Mouse (Mus musculus): Measurements from ENCODE around the gene Lexm. TPM values are rescaled to one million over a fixed set of nuclear protein-coding genes. Genes with fewer than 3 reads are reported as not detected.

Lexm gene
- polyA plus RNA-seq, 1 experiment from 2014 or later: not detected

DNA sequence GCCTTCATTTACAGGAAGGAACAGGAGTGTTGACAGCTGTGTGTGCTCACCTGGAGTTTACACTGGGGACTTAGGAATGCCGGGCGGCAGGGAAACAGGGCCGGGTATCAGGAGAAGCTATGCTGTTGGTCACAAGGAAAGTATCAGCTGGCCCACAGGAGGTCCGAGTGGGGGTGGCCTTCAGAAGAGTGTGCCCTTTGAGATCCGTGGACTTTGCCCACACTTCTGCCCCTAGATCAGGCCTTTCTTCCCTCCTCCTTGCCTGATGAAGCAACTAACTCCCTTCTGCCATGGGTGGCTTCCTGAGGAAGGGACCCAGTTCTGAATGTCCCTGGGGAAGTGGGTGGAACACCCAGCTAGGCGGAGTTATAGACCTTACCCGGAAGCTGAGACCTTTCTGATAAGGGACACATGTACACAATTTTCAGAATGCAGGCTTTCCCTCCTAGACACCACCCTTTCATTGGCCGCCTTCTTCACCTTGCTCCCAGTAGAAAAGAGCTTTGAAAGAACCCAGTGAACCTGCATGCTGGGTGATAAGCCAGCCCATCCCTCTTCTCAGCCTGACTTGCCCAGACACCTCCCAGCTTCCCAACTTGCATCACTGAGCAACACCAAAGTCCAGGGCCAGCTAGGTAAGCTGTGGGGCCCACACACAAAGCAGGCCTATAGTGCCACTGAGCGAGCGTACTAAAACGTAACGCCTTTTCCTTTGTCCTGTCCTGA is 34.5 kb downstream of the Lexm start:
- ATAC-seq: peak; percentile 94

DNA sequence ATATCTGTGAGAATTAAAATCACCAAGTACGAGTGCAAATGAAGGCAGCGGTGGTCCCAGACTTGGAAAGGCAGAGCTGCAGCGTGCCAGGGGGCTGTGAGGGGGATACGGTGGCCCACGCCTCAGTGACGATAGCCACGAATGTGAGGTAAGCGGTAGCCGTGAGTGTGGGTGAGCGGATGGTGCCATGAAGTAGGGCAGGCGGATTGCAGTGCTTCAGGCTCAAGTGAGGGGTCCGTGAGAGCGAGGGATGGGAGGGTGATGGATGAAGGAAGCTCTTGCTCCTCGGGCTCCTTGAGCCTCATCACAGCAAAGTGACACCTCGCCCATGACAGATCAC is 35.2 kb downstream of the Lexm start:
- Histone ChIP-seq H3K4me2 (ENCODE audit: low read depth, low read length) (peak overlapping the region; percentile 19; the same call in 1 of the 2 replicates), H3K27ac (ENCODE audit: low read length) (peak overlapping the region; percentile 84), H3K9ac (ENCODE audit: low read depth, low read length) (no peak overlapping the region), H3K27me3 (replicated peaks; ENCODE audit: control insufficient read depth, insufficient read depth, low read length) (no peaks in the 10 kb centered on the region), H3K4me1 (ENCODE audit: control insufficient read depth, insufficient read depth, low read length) (peaks cover 17% of the 10 kb centered on the region), H3K4me3 (ENCODE audit: low read length) (no peak overlapping the region), H3K9me3 (ENCODE audit: control insufficient read depth, low read length) (no peaks in the 10 kb centered on the region), H3K36me3 (ENCODE audit: control insufficient read depth, insufficient read depth, low read length) (peaks cover 48% of the 10 kb centered on the region)
- WGBS: 79% methylated on average over 15 of the region's 15 CpGs
- no peak for ATAC-seq

More for the DNA sequence above, 34.5 kb downstream of the Lexm start:
- H3K27me3 ChIP-seq (replicated peaks; ENCODE audit: control insufficient read depth, insufficient read depth, low read length): no peaks in the 10 kb centered on the region
- peaks cover 17% of the 10 kb centered on the region for H3K4me1 ChIP-seq (ENCODE audit: control insufficient read depth, insufficient read depth, low read length)
- H3K27ac ChIP-seq (ENCODE audit: low read length): peak overlapping the region; percentile 84
- peak overlapping the region; percentile 25; the same call in 1 of the 2 replicates for H3K4me2 ChIP-seq (ENCODE audit: low read depth, low read length)
- 52% methylated on average over 12 of the region's 12 CpGs for WGBS
- H3K4me3 ChIP-seq (ENCODE audit: low read length): no peak overlapping the region
- H3K9ac ChIP-seq (ENCODE audit: low read depth, low read length): no peak overlapping the region
- peaks cover 51% of the 10 kb centered on the region for H3K36me3 ChIP-seq (ENCODE audit: control insufficient read depth, insufficient read depth, low read length)
- H3K9me3 ChIP-seq (ENCODE audit: control insufficient read depth, low read length): no peaks in the 10 kb centered on the region

DNA sequence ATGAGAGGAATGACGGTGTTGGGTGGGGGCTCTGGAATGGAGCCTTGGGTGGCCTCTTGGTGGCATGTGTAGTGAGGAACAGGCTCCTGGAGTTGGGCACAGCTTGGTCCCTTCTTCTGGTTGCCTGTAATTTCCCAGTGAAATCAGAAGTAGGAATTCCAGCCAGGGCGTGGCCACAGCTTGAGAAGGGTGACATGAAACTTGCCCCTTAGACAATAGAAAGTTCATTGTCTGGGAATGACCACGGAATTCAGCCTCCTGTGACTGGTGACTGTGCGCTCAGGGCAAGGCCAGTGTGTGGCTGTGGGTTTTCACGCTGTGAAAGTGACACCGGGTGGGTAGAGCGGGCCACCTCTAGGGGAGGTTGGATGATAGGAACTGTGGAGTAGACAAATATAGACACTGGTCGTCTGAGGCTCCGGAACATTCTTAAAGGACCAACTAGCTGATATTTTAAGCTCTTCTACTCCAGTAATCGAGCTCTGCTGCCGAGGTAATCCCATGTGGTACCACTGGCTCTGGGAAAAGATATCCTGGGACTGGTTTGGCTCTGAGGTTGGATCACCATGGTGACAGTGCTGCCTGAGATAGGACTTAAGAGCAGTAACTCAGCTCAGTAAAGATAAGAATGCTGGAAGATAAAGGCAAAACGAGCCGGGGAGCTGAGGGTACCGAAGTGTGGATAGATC is 35.7 kb downstream of the Lexm start:
- no peaks in the 10 kb centered on the region for H3K9me3 ChIP-seq (ENCODE audit: control insufficient read depth, low read length)
- H3K4me2 ChIP-seq (ENCODE audit: low read depth, low read length): no peak overlapping the region
- H3K4me1 ChIP-seq (ENCODE audit: control insufficient read depth, insufficient read depth, low read length): peaks cover 17% of the 10 kb centered on the region
- H3K36me3 ChIP-seq (ENCODE audit: control insufficient read depth, insufficient read depth, low read length): peaks cover 43% of the 10 kb centered on the region
- WGBS: 75% methylated on average over 14 of the region's 14 CpGs
- H3K4me3 ChIP-seq (ENCODE audit: low read length): no peak overlapping the region
- peak overlapping the region; percentile 84 for H3K27ac ChIP-seq (ENCODE audit: low read length)
- no peak overlapping the region for H3K9ac ChIP-seq (ENCODE audit: low read depth, low read length)
- H3K27me3 ChIP-seq (replicated peaks; ENCODE audit: control insufficient read depth, insufficient read depth, low read length): no peaks in the 10 kb centered on the region
- no peak for ATAC-seq

DNA sequence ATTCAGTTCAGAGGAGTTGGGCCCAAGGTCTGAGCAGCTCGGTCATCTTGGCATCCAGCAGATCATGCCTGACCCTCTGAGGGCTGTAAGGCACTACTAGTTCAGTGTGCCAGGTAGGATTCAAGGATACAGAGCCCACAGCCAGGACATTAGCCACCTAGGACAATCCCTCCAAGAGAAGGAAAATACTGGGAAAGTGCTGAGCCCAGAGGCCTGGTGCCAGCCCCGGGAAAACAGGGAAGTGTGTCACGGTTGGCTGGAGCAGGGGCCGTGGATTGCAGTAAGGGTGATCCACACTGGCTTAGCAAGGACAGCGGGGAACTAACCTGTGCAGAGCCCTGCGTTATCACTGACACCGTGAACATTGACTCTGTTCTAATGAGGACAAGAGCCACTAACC is 39.5 kb downstream of the Lexm start:
- Histone ChIP-seq H3K27me3 (replicated peaks; ENCODE audit: control insufficient read depth, insufficient read depth, low read length) (no peaks in the 10 kb centered on the region), H3K36me3 (ENCODE audit: control insufficient read depth, insufficient read depth, low read length) (peaks cover 36% of the 10 kb centered on the region), H3K4me3 (ENCODE audit: low read length) (no peak overlapping the region), H3K9ac (ENCODE audit: low read depth, low read length) (no peak overlapping the region), H3K9me3 (ENCODE audit: control insufficient read depth, low read length) (no peaks in the 10 kb centered on the region), H3K4me1 (ENCODE audit: control insufficient read depth, insufficient read depth, low read length) (peaks cover 12% of the 10 kb centered on the region), H3K4me2 (ENCODE audit: low read depth, low read length) (no peak overlapping the region), H3K27ac (ENCODE audit: low read length) (no peak overlapping the region)
- ATAC-seq: no peak
- 88% methylated on average over 7 of the region's 7 CpGs for WGBS

DNA sequence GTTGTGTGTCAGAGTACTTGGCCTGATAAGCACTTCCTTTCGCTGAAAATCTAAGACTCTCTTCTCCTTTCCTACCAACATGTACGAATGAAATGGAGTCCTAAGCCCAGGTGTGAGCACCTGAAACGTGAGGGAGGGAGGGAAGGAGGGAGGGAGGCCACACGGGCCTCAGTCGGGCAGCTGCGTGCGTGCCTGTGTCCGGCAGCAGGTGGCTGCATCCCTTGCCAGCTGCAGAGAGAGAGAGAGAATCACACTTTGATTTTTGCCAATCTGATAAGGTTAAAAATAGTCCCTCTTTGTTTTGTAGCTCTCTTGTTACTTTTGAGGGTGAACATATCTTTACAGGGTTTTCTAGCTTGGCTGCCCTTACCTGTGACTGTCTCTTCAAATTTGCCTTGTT is 42.0 kb downstream of the Lexm start:
- 74% methylated on average over 8 of the region's 8 CpGs for WGBS
- no peaks in the 10 kb centered on the region for H3K27me3 ChIP-seq (replicated peaks; ENCODE audit: control insufficient read depth, insufficient read depth, low read length)
- H3K27ac ChIP-seq (ENCODE audit: low read length): no peak overlapping the region
- no peaks in the 10 kb centered on the region for H3K9me3 ChIP-seq (ENCODE audit: control insufficient read depth, low read length)
- H3K4me2 ChIP-seq (ENCODE audit: low read depth, low read length): no peak overlapping the region
- no peak overlapping the region for H3K4me3 ChIP-seq (ENCODE audit: low read length)
- no peak overlapping the region for H3K9ac ChIP-seq (ENCODE audit: low read depth, low read length)
- no peaks in the 10 kb centered on the region; the same call in 1 of the 2 replicates for H3K4me1 ChIP-seq (ENCODE audit: control insufficient read depth, insufficient read depth, low read length)
- no peak for ATAC-seq
- peaks cover 33% of the 10 kb centered on the region for H3K36me3 ChIP-seq (ENCODE audit: control insufficient read depth, insufficient read depth, low read length)

DNA sequence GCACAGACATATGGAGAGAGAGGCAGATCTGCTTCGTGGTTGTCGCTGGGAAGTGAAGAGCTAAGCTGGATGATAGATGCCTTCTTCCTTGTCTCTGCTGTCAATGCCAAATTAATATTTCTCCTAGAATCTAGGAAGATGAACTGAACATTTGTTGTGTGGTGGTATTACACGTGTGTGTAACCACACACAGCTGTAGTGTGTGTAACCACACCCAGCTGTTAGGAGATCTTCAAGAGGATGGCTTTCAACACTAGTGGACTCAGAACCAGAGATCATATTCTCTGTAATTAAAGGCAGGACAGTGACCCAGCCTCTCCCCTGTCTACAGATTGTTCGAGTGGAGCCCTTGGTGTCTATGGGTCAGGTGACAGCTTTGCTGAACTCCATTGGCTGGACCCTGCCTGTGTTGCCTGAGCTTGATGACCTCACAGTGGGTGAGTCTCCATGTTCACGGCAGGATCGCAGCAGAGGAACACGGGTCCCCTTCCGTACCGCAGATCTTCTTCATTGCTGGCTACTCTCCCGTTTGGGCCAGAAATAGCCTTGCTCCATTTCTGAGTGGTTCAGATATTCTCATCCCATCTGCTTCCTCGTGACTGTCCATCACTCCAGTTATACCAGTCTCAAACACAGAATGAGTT is 45.8 kb downstream of the Lexm start:
- H3K4me2 ChIP-seq (ENCODE audit: low read depth, low read length): no peak overlapping the region
- H3K4me1 ChIP-seq (ENCODE audit: control insufficient read depth, insufficient read depth, low read length): no peaks in the 10 kb centered on the region; the same call in 1 of the 2 replicates
- no peak overlapping the region for H3K4me3 ChIP-seq (ENCODE audit: low read length)
- H3K36me3 ChIP-seq (ENCODE audit: control insufficient read depth, insufficient read depth, low read length): peaks cover 17% of the 10 kb centered on the region
- ATAC-seq: 0 out of 2 replicates have a peak, but pooled peaks have one; percentile 18
- 82% methylated on average over 11 of the region's 11 CpGs for WGBS
- H3K27me3 ChIP-seq (replicated peaks; ENCODE audit: control insufficient read depth, insufficient read depth, low read length): no peaks in the 10 kb centered on the region
- H3K9ac ChIP-seq (ENCODE audit: low read depth, low read length): no peak overlapping the region
- H3K27ac ChIP-seq (ENCODE audit: low read length): no peak overlapping the region
- H3K9me3 ChIP-seq (ENCODE audit: control insufficient read depth, low read length): no peaks in the 10 kb centered on the region

DNA sequence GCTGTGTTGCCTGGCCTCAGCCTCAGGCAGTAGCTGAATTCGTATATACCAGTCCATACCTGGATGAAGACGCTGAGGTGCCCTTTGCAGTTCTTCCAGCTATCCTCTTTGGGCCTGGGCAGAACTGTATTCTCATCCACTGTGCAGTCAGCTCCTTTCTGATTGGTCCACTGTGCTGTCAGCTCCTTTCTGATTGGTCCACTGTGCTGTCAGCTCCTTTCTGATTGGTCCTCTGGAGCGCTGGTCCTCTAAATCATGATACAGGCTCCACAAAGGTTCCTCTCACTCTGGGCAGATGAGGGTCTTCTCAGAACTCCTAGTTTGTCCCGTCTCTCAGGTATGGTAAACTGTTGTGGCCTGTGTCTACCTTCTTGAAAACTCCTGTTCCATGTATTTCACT is 47.4 kb downstream of the Lexm start:
- Histone ChIP-seq H3K27me3 (replicated peaks; ENCODE audit: control insufficient read depth, insufficient read depth, low read length) (no peaks in the 10 kb centered on the region), H3K4me3 (ENCODE audit: low read length) (no peak overlapping the region), H3K4me1 (ENCODE audit: control insufficient read depth, insufficient read depth, low read length) (no peaks in the 10 kb centered on the region), H3K27ac (ENCODE audit: low read length) (no peak overlapping the region), H3K9me3 (ENCODE audit: control insufficient read depth, low read length) (no peaks in the 10 kb centered on the region), H3K4me2 (ENCODE audit: low read depth, low read length) (no peak overlapping the region), H3K36me3 (ENCODE audit: control insufficient read depth, insufficient read depth, low read length) (peaks cover 13% of the 10 kb centered on the region), H3K9ac (ENCODE audit: low read depth, low read length) (no peak overlapping the region)
- WGBS: 88% methylated on average over 4 of the region's 4 CpGs
- ATAC-seq: no peak

DNA sequence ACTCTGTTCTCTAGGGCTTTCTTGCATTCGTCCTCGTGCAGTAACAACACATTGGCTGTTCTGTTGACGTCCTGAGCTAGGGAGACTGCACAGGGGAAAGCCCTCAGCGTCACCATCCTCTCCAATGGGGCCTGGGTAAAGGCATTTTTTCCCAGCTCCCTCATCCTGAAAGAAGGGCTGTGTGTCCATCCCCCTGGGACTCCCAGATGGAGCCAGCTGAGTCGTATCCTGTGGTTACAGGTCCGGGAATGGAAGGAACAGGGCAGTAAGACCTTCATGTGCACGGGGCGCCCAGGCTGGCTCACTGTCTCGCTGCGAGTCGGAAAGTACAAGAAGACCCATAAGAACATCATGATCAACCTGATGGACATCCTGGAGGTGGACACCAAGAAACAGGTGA is 52.9 kb downstream of the Lexm start:
- no peak overlapping the region for H3K27ac ChIP-seq (ENCODE audit: low read length)
- no peak overlapping the region for H3K9ac ChIP-seq (ENCODE audit: low read depth, low read length)
- no peak overlapping the region for H3K4me3 ChIP-seq (ENCODE audit: low read length)
- whole genome bisulfite sequencing: 84% methylated on average over 11 of the region's 11 CpGs
- ATAC-seq: no peak
- H3K36me3 ChIP-seq (ENCODE audit: control insufficient read depth, insufficient read depth, low read length): peaks cover 4% of the 10 kb centered on the region
- H3K4me1 ChIP-seq (ENCODE audit: control insufficient read depth, insufficient read depth, low read length): peaks cover 29% of the 10 kb centered on the region
- H3K4me2 ChIP-seq (ENCODE audit: low read depth, low read length): no peak overlapping the region
- no peaks in the 10 kb centered on the region for H3K9me3 ChIP-seq (ENCODE audit: control insufficient read depth, low read length)
- H3K27me3 ChIP-seq (replicated peaks; ENCODE audit: control insufficient read depth, insufficient read depth, low read length): no peaks in the 10 kb centered on the region
